Mouse (Mus musculus): Measurements from ENCODE around the gene Chp1. TPM values are rescaled to one million over a fixed set of nuclear protein-coding genes. Genes with fewer than 3 reads are reported as not detected.

Gene Chp1
- total RNA-seq, 1 experiment from 2014 or later = 217 TPM

Other genes starting within 250 kb of the Chp1 start
- gene Dll4, start 221.9 kb upstream of the Chp1 start, total RNA-seq (2021) = 8.0 and 12.9 TPM in 2 replicates
- gene Chac1, start 196.5 kb upstream of the Chp1 start, total RNA-seq (2021) = 5.0 and 10.2 TPM in 2 replicates
- gene Ino80, start 70.0 kb upstream of the Chp1 start, total RNA-seq (2021) = 21.0 and 25.3 TPM in 2 replicates
- gene Exd1, start 70 bp upstream of the Chp1 start, total RNA-seq (2021) = 0.91 and 1.4 TPM in 2 replicates
- gene Nusap1, start 70.6 kb downstream of the Chp1 start, total RNA-seq (2021) = 6.2 and 6.5 TPM in 2 replicates
- 3.0 and 4.2 TPM in 2 replicates for gene Oip5, start 70.8 kb downstream of the Chp1 start, total RNA-seq (2021)
- gene Ndufaf1, start 115.1 kb downstream of the Chp1 start, total RNA-seq (2021) = 35.6 and 48.1 TPM in 2 replicates
- 29.9 and 30.5 TPM in 2 replicates for gene Rtf1, start 127.4 kb downstream of the Chp1 start, total RNA-seq (2021)
- gene Itpka, start 194.6 kb downstream of the Chp1 start, total RNA-seq (2021) = 2.9 and 3.2 TPM in 2 replicates
- 1.5 and 1.7 TPM in 2 replicates for gene Ltk, start 212.7 kb downstream of the Chp1 start, total RNA-seq (2021)
- 20.7 and 26.8 TPM in 2 replicates for gene Rpap1, start 239.8 kb downstream of the Chp1 start, total RNA-seq (2021)